Mouse (Mus musculus): Measurements from ENCODE around the gene Olfr1386.
"Not testable (repeated sequence)": the region's sequence is repeated elsewhere in the genome, so short reads cannot be mapped to it uniquely, and the experiment has no call there.

Gene Olfr1386

DNA sequence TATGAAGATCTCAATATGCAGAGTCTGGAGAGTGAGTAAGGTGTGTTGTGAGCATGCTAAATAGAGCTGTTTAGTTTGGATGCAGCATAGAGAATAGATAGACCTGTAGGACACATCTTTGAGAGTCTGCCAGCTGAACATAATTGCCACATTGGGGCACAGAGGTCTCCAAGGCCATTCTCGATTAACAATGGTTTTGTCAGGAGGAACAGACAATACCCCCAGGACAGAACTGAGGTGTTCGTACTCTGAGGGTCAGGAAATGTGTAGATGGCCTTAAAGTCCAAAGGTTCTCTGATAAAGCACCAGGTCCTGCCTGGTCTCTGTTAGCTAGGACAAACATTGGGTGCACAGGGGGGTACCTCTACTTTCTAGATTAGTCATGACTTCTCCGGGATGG lies at the start of gene Olfr1386:
TSS of gene Olfr1386 (plus strand) at position 301 of the 400 bp plus-strand sequence.
- not testable (repeated sequence) for DNase-seq (ENCODE audit: low spot score)

DNA sequence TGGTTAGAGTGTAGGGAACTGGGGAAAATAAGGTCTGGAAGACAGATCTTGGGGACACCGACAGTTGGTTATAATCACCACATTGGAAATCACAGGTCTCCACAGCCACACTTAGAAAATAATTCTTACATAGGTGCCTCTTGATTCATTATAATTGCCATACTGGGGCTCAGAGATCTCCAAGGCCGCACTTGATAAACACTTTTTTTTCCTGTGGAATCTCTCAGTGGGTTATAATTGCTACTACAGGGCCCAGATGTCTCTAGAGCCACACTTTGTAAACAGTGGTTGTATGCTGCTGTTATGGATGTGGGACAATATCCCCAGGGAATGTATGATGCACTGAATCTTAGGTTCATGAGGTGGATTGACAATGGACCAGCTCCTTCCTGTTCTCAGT lies 42.1 kb upstream of the Olfr1386 start, which contains the start of gene Olfr1389:
TSS of gene Olfr1389 (plus strand) at position 301 of the 400 bp plus-strand sequence.
- DNase-seq (ENCODE audit: low spot score), result no peak

DNA sequence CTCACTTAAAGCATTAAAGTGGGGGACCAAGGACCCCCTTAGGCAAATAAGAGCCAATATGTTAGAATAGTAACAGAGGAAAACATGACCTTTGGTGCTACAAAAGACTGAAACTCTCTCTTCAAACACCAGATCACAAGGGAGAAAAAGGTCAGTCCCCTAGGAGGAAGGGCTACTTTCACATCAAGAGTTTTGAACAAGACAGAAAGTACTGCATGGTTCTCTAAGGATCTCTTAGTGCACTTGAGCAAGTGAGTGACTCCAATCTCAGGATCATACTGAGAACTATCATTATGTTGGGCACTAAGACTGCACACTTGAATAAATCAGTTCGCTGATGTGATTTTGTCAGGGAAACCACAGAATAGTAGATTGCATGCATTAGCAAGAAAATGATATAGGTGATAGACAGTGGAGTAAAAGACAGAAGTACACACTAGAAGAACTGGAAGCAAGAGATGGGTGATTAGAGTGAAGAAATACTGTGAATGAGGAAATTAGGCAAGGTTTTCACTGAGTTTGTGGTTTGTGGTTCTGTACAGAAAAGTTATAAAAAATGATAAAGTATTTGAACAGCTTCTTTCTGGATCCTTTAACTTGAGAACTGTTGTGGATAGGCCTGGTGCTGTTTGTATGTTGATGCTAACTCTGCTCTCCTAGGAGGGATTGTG lies 39.5 kb upstream of the Olfr1386 start:
- no peak for DNase-seq (ENCODE audit: low spot score)

DNA sequence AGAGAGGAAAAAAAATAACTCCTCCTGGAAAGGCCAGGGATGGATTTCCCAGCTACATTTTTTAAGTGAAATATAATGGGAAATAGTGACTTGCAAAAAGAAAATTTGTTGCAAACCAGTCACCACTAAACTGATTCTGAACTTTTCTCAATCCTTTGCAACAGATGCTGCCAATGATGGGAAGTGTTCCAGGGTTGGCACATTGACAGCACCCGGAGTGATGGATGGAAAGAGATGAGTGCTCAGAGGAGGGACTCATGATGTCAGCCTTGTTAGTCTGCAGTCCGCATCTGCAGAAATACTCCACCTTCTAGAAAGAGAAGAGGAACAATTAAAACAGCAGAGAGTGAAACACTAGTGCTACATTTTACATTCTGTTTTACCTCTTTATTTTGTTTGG lies 35.2 kb upstream of the Olfr1386 start:
- DNase-seq (ENCODE audit: low spot score), result peak; percentile 20

DNA sequence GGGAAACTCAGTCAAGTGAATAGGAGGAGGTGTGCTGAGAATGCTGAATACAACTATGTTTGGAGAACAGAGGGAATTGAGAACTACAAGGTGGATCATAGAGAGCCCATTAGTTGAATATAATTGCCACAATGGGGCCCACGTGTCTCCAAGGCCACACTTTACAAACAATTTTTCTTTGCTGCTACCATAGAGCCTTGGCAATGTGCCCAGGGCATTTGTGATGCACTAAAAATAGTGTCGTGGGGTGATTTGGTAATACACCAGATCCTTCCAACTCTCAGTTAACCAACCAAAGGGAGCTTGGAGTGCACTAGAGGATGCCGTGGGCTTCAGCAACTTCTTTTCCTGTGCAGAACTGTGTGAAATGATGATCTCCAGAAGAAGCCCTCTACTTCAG lies 28.4 kb upstream of the Olfr1386 start, which contains the start of gene Olfr1388:
TSS of gene Olfr1388 (plus strand) at position 214 of the 400 bp plus-strand sequence.
- peak; percentile 8 for DNase-seq (ENCODE audit: low spot score)

DNA sequence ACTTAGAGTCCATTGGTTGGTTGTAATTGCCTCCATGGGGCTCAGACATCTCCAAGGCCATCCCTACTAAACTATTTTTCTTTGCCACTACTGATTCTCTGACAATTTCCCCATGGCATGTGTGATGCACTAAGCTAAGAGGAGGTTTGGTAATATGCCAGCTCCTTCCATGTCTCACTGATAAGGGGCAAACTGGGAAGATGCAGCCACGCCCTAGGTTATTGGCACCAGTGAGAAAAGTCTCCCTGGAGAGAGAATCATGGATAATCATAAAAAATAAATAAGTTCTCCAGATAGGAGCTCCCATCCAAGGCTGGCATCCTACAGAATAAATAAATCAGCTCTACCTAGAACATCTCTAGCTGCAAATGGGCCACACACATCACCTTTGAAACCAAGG lies 9.8 kb upstream of the Olfr1386 start, which contains the start of gene Olfr1387:
TSS of gene Olfr1387 (plus strand) at position 301 of the 400 bp plus-strand sequence.
- DNase-seq (ENCODE audit: low spot score), result no peak

DNA sequence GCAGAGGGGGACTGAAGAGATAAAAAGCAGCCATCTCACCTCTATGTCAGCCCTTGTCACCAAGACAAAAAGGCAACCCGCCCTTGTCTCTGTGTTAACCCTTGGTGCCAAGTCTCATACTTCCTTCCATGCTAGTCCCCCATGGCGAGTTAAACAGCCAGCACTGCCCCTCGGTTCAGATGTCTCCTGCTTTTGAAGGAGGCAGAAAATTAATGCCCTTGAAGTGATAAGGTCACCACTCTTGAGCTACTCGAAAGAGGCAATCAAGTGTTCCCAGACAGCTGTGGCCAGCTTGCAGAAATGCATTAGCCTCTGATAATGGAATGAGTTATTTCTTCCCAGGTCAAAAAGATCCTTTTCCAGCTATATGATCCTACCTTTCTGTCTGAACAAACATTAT lies 21.1 kb downstream of the Olfr1386 start:
- DNase-seq (ENCODE audit: low spot score), result no peak

DNA sequence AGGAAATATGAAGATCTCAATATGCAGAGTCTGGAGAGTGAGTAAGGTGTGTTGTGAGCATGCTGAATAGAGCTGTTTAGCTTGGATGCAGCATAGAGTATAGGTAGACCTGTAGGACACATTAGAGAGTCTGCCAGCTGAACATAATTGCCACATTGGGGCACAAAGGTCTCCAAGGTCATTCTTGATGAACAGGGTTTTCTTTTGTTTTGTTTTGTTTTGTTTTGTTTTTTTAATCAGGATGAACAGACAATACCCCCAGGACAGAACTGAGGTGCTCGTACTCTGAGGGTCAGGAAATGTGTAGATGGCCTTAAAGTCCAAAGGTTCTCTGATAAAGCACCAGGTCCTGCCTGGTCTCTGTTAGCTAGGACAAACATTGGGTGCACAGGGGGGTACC lies 23.9 kb downstream of the Olfr1386 start, which contains the start of gene Olfr1385:
TSS of gene Olfr1385 (plus strand) at position 301 of the 400 bp plus-strand sequence.
- DNase-seq (ENCODE audit: low spot score), result not testable (repeated sequence)

DNA sequence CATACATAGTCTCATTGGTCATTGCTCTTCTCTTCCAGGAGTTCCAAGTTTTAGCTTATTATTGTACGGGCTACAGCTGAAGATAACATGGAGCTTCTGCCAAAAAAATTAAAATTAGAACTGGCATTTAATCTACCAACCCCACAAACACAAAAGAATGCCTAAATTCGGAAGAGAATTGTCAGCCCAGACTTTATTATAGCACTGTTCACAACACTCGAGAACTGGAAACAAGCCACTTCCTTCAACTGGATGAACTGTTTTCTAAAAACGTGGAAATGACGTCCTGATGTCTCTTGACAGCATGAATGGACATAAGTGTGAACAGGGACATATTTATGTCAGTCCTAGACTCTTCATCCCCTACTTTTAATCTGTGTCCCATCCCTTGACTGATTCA lies 53.2 kb downstream of the Olfr1386 start:
- DNase-seq (ENCODE audit: low spot score), result no peak

DNA sequence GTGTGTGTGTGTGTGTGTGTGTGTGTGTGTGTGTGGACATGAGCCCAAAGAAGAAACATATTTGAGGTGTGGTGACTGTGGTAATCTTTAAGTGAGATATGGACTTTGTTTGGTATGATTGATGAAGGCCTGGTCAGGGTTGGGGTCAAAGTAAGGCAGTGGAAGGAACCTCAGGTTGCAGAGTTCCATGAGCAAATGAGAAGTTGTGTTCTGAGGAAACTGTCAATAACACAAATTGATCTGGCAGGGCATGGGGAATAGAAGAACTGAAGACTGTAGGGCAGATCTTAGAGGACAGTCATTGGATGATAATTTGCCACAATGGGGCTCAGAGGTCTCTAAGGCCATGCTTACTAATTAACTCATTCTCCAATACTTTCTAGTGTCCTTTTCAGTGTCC lies 54.5 kb downstream of the Olfr1386 start, which contains the start of gene Olfr1383:
TSS of gene Olfr1383 (plus strand) at position 301 of the 400 bp plus-strand sequence.
- DNase-seq (ENCODE audit: low spot score), result no peak

Data from layer of hippocampus, adult 11-12 months (tissue).